Mouse (Mus musculus): ENCODE measurements around the gene Itpk1.

DNA sequence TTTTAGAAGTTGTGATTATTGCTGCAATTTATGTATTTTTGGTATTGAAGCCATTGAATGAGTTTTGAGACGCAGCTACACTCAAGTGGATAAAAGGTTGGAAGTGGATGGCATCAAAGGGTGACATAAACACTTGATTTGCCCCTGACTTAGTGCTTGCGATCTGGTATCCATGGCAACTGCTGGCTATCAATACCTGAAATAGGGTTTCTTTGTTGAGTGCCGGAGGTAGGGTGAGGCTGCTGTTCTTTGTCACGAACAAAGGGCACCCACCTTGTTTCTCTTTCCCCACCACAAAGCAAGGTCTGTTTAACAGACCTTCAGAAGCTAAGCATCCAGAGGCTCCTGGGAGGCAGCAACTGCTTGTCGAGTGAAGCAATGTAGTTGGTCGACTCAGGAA, 159.6 kb downstream of the Itpk1 start:
- TF ChIP-seq EP300 (IDR thresholded peaks at IDR 0.05; ENCODE audit: insufficient read depth, low read depth, low read length) (no peak), CTCF (IDR thresholded peaks at IDR 0.05) (no peak), POLR2A (IDR thresholded peaks at IDR 0.05; ENCODE audit: insufficient read depth, low read depth, low read length) (no peak)
